Mouse (Mus musculus) R1 (cell line): ENCODE measurements at regions not wholly inside any gene's neighbourhood (a gene's known extent, or its start where the extent isn't known, plus 50 kb on each side); places are given as distances from the start of the nearest gene placed in this dataset.
"Not testable (repeated sequence)": the region's sequence is repeated elsewhere in the genome, so short reads cannot be mapped to it uniquely, and the experiment has no call there.

Experiments
- DNase-seq: peaks from one replicate; pipeline ENCODE4 v3.0.0-alpha.2; 2018; ENCODE audit warnings: low read depth, low spot score

DNA sequence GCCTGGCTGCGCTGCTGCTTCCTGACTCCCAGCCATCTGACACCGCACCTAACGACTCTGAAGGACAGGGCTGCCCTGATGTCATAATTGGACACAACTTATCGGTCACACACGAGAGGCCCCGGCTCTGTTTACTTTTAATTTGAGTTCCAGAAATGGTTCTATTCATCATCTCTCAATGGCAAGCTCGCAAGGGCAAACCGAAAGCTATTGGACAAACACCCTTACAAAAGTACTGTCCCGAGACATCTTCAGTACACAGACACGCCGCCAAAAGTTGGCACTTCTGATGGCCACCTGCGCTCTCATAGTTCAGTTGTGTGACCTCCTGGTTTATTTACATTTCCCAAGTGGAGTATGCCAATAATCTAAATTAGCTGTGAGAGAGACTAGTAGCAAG lies 274.9 kb downstream of the Gxylt1 start:
- no peak for DNase-seq

DNA sequence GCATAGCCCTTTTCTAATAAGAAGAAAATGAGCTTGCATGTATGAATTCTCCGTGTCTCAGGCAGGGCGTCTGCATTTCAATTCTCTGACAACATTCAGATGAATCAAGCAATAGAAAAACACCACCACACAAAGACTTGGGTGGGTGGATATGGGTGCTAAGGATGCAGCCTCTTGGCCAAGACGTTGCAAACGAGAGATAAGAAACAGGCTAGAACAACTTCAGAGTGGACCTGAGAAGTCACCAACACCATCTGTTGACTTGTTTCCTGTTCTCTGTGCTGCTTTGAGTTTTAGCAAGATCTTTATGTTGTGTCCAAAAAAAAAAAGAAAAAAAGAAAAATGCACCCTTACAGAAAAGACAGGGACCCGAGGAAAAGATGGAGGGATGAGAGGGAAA lies 277.0 kb downstream of the Gxylt1 start:
- DNase-seq, result no peak

DNA sequence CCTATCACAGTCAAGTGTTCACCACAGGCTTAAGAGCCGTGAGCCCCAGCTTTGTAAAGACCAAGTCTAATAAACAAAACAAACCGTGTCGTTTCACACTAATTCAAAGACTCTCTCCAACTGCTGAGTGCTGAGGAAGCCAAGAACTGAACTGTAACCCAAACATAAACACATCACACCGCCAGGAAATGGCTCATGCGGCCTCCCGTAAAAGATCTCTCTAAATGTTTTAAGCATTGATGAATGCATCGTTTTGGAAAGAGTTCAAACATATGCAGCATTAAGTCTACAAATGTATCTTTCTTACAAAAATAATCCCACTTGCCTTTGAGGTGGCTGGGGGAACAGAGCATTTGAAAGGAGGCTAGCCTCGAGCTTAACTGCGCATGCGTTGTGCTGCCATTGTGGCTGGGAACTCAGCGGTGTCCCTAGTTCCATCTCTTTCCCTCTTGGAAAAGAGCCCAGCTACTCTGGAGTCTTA lies 280.7 kb downstream of the Gxylt1 start:
- peak; percentile 20 for DNase-seq

DNA sequence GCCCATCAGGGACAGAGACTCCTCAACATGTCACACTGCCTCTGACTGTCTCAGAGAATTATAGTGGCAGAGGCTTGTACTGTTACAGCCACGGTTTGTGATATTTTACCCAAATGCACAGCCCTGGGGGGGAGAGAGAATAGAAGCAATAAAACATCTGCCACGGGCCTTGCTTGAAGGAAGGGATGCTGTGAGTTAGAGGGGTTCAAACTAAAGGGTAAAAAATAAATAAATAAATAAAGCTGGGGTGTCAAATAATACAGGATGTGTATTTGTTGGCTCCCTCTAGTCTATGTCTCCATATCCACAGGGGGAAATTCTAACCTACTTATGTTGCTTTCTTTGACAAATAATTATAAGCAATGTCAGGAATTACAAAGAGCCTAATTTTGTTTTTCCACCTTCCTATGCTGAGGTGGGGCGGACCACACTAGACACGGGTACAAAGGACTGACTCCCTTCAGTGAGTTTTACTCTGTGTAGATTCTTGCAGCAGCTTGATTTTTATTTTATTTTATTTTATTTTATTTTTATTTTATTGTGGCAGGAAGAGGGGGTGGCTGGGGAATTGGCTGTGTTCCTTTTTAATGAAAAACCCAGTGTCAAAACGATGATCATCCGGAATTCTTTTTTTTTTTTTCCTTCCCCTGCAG lies 281.3 kb downstream of the Gxylt1 start:
- DNase-seq, result no peak

DNA sequence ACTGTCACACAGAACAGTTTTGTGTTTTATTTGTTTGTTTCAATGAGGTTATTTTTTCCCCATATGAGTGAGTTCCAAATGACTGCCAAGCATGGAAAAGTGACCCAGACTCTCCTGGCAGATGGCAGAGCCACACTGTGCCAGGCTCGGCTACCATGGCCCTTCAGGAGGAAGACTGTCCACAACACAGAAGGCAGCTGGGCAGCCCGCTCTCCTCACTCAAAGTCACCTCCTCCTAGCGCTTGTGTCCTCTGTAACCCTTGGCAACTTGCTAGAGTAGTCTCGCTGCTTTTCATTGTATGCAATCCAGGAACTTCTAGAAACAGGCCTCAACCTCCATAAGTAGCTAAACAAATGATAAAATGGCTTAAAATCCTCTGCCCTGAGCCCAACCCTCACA lies 299.2 kb downstream of the Gxylt1 start:
- no peak for DNase-seq

DNA sequence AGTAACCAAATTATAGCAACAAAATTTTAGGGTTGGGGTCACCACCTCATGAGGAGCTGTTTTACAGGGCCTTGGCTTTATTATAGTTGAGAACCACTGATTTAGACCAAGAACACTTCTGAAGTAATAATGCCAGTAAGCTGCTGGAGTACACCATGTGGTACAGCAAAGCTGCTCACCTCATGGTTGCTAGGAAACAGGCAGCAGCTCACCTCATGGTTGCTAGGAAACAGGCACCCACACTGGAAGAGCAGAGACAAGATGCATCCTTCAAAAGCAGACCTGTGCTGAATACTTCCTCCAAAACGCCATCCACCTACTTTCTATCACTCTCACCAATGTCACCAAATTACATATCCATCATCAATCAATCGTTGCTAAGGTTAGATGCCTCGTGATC lies 300.0 kb downstream of the Gxylt1 start:
- peak; percentile 54 for DNase-seq

DNA sequence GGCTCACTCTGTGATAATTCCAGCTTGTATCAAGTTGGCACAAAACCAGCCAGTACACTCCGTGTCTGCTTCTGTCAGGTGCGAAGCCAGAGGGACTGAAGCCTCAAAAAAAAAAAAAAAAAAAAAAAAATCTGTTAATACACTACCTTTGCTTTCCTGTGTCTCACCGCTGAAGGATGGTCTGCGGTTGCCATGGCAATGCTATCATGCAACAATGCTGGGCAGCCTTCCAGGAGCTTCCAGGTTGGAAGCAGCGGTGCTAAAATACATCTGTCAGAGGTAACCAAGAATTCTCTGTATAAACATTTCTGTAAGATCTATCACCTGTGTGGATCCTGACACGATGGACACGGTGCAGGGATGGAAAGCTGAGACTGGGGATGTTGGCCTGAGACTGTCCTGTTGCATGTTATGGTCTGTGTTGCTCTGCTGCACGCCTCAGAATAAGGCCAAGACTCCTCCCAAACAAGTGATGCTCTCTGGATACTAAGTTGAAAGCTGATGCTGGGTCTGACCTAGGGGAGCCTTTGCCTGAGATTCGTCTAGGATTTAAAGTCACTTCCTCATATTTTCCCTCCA lies 301.2 kb downstream of the Gxylt1 start:
- peak; percentile 11 for DNase-seq

DNA sequence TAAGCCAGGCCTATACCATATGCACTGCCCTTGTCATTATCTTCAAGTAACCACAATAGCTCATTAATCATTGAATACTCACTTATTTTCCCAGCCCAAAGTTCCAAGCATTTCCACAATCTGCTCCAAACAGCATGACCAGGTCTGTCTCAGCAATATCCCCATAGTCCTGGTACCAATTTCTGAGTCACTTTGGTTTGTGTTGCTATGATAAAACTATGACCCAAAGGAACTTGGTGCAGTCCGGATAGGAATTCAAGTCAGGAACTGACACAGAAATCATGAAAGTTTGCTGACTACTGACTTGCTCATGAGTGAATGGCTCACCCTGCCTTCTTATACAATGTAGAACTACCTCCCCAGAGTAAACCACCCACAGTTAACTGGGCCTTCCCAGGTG lies 309.4 kb downstream of the Gxylt1 start:
- no peak for DNase-seq

DNA sequence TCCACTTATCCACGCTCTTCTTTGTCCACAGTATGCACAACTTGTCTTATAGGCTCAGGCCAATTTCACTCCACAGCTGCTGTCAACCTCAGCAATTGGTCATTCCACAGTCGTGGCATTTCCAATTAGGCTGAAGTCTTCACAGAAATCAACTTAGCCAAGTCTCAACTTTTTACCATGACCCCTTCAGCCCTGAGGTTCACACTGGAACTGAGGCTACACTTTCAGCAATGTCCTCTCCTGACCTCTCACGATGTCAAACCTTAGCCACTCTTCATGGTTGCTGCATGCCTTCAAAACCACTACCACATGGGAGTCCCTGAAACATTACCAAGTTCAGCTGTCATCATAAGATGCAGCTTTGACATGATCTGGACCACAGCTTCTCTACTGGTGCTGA lies 310.1 kb downstream of the Gxylt1 start:
- no peak for DNase-seq

DNA sequence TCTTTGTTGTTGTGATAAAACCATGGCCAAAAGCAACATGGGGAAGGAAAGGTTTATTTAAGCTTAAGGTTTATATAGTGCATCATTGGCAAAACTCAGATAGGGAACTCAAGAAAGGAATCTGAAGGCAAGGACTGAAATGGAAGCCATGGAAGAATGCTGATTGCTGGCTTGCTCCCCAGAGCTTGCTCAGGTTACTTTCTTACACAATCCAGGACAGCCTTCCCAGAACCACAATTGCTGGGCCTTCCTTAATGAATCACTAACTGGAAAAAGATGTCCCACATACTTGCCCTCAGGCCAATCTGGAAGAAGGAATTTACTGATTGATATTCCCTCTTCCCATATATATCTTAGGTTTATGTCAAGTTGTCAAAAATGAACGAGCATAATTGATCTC lies 310.8 kb downstream of the Gxylt1 start:
- DNase-seq, result no peak

DNA sequence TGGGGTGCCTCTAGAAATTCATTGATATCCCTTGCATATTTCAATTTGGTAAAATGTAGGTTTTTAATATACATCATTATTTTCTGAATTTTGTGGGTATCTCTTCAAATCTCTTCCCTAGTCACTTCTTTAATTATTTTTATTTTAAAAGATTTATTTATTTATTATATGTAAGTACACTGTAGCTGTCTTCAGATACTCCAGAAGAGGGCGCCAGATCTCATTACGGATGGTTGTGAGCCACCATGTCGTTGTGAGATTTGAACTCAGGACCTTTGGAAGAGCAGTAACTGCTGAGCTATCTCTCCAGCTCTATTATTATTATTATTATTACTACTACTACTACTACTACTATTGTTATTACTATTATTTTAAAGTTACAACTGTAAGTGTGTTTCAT lies 324.1 kb downstream of the Gxylt1 start:
- not testable (repeated sequence) for DNase-seq

DNA sequence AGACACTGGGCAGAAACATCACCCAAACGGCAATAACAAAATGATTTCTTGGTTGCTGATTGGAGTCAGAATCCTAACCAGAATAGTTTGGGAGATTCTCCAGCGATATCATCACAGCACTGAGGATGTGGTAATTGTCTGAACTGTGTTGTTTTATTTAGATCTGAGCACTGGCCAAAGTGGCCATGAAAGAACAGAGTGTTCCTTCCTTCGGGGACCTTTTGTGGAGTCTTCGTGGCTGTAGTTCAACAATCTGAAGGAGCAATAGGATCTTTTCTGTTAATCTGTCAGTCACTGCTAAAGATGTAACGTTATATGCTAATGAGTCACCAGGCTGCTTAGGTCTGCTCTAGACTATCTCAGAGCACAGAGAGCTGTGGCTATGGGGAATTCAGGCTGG lies 328.8 kb downstream of the Gxylt1 start:
- no peak for DNase-seq

DNA sequence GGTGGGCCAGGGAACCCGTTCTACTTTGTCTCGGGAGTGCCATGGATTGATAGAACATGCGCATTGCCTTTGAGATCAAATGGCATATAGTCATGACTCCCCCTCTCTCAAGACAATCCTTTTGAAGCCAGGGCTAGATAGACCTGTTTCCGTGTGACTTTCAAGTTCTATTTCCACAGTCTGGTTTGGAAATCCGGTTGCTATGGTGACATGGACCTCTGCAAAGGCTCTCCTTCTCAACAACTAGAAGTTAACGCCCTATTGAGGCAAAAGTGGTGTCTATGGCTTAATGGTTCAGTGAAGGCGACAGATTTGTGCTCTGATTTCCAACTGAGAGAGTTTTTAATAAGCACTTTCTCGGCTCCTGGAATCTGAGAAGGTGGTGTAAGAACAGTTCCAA lies 371.2 kb downstream of the Gxylt1 start:
- DNase-seq, result peak; percentile 60

DNA sequence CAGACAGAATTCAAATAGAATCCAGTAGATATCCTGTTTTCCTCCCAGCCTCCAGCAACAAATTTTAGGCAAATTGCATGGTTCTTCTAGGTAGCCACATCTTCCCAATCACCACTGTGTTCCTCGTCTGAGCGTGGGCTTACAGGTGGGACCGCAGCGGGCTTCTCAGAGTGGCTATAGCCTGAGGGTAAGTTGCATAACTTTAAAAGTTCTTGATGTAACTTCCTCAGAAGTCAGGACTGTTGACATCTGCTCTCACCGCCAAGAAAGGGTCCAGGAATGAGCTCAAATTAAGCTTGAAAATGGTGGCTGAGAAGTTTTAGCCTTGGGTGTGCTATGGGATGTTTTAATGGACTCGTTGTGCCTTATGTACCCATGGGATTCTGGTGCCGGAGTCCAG lies 377.7 kb downstream of the Gxylt1 start:
- no peak for DNase-seq

DNA sequence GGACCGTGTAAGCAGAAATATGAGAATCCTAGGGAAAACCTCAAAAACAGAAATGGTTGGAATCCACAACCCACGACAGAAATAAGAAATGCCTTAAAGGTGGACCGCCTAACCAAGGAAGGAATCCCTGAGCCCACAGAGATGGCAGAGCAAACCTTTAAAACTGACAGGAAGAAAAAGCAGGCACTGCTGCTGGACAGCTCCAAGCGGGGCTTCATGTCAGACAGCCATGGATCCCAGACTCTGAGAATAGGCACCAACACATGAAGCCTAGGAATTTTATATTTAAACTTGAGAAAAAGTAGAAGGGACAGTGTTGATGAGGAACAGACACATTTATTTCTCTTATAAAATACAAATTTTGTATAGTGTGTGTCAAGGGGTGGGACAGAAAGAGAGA lies 379.1 kb downstream of the Gxylt1 start:
- DNase-seq, result peak; percentile 33

DNA sequence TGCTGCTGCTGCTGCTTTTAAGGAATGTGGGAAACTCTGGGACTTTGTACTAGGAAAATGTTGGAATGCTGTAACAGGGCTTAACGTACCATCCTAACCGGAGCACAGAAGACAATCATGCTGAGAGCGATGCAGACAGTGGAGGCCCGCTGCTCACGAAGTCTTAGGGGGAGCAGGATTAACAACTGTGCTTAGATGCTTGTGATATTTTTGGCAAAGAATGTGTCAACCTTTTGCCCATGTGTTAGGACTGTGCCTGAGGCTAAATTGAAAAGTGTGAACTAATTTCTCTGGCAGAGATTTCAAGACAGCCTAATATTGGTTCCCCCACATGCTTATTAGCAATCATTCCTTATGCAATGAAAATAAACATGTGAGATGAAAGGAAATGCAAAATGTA lies 398.5 kb downstream of the Gxylt1 start:
- no peak for DNase-seq

DNA sequence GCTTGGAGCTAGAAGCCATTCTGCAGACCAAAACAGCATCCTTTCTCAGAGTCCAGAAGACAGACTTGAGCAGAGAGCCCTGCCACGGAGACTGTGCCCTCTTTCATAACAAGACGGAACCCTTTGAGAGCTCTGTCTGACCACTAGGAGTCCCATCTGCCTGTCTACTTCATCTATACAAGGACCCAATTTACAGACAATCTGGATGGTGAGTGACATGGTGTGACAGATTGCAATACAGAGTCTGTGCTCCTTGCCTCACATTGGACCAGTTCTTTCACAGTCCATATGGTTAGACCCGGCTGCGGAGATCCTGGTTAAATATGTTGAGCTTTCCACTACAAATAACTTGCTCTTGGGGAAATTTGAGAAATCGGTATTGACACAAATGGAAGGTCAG lies 410.9 kb downstream of the Gxylt1 start:
- peak; percentile 8 for DNase-seq

DNA sequence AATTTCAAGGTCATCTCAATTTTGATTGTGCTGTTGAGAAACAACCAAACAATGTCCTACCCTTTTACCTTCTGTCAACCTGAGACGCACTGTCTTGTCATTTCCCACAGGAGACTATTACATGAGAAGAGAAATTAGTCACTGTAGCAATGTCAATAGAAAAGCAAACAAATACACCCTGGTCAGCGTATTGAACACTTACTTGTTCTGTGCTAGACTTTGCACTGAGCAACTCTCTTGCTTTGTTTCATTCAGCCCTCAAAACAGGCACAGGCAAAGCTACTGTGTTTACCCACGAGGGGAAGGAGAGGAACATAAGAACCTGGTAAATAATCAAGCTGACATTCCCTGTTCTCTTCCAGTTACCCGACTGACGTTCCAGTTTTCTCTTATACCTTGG lies 424.1 kb downstream of the Gxylt1 start:
- DNase-seq, result no peak

DNA sequence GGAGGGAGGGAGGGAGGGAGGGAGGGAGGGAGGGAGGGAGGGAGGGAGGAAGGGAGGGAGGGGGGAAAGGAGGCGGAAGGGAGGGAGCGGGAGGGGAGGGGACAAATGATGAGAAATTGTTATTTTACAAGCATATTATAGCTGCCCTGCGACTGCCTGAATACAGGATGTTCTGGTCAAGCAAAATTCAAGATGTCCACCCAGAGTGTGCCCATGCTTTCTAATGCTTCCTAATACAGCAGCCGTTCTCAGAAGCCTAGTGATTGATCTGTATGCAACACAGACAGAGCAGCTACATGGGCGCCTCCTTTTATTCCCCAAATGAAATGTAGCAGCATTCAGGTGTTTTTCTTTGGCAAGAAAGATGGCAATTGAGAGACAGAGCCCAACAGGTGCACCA lies 434.9 kb downstream of the Gxylt1 start:
- no peak for DNase-seq

DNA sequence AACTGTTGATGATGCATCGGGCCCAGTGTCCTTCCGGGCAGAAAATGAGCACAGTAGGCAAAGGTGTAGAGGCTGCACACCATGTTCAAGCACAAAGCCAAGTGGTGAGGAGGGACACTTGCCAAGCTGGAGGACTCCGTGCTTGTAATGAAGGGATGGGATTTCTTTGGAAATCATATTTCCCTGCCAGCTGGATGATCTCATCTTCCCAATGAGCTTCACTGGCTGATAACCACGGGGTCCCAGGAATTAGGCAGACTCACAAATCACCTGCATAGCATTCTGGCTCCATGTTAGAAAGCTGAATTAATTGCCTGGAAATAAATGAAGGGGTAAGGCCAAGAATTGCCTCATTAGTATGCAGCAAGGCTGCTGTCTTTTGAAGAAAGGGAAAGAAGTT lies 435.4 kb downstream of the Gxylt1 start:
- no peak for DNase-seq

DNA sequence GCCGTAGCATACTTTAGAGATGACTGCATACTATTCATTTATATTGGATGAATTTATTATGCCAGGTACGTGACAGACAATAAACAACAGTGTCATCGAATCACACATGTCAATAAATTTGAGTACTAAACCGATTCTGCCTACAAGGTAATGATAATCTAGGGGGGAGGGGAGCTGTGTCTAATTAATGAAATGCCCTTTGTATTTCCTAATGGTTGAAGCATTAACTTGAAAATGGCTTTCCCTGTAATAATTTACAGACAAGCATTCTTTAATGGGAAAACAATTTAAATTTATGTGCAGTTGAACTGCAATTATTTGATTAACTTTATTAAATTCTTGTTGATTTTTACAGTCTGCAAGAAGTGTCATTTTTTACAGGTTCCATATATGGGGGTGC lies 429.5 kb downstream of the Pdzrn4 start:
- no peak for DNase-seq
